Mouse (Mus musculus): ENCODE measurements around the gene Fam168a. TPM values are rescaled to one million over a fixed set of nuclear protein-coding genes. Genes with fewer than 3 reads are reported as not detected.
A peak's percentile ranks its signal among the peaks of the same experiment; 100 is the strongest.
"Not testable (repeated sequence)": the region's sequence is repeated elsewhere in the genome, so short reads cannot be mapped to it uniquely, and the experiment has no call there.

Gene Fam168a
- polyA plus RNA-seq, 1 experiment from 2014 or later = 54.1 TPM

- 93% methylated on average over 5 of the region's 5 CpGs for WGBS
- ATAC-seq (ENCODE audit: insufficient number of reproducible peaks, insufficient read depth, low FRiP score, low TSS enrichment, low read depth) = no peak
- no peaks in the 10 kb centered on the region for H3K27me3 ChIP-seq
- no peak overlapping the region for H3K9ac ChIP-seq (replicated peaks)
- no peak overlapping the region for H3K27ac ChIP-seq
- no peaks in the 10 kb centered on the region for H3K9me3 ChIP-seq
- H3K36me3 ChIP-seq = 0 out of 2 replicates have a peak, but pooled peaks cover 4% of the 10 kb centered on the region
- peaks cover 28% of the 10 kb centered on the region for H3K4me1 ChIP-seq (replicated peaks)
- H3K4me2 ChIP-seq = no peak overlapping the region
- no peak overlapping the region for H3K4me3 ChIP-seq (replicated peaks)
Observed at GRCm38 (mm10) chr7:100718741-100719140, 12.3 kb downstream of the Fam168a start.

GRCm38 (mm10) chr7:100722268-100722667 is 15.8 kb downstream of the Fam168a start:
- Histone ChIP-seq H3K9ac (replicated peaks) (no peak overlapping the region), H3K9me3 (no peaks in the 10 kb centered on the region), H3K4me2 (no peak overlapping the region; the same call in 1 of the 2 replicates), H3K4me3 (replicated peaks) (no peak overlapping the region), H3K36me3 (no peaks in the 10 kb centered on the region), H3K27ac (peak overlapping the region; percentile 35; the same call in 1 of the 2 replicates), H3K27me3 (no peaks in the 10 kb centered on the region), H3K4me1 (replicated peaks) (peaks cover 31% of the 10 kb centered on the region)
- WGBS = 67% methylated on average over 6 of the region's 6 CpGs
- no peak for ATAC-seq (ENCODE audit: insufficient number of reproducible peaks, insufficient read depth, low FRiP score, low TSS enrichment, low read depth)

DNA sequence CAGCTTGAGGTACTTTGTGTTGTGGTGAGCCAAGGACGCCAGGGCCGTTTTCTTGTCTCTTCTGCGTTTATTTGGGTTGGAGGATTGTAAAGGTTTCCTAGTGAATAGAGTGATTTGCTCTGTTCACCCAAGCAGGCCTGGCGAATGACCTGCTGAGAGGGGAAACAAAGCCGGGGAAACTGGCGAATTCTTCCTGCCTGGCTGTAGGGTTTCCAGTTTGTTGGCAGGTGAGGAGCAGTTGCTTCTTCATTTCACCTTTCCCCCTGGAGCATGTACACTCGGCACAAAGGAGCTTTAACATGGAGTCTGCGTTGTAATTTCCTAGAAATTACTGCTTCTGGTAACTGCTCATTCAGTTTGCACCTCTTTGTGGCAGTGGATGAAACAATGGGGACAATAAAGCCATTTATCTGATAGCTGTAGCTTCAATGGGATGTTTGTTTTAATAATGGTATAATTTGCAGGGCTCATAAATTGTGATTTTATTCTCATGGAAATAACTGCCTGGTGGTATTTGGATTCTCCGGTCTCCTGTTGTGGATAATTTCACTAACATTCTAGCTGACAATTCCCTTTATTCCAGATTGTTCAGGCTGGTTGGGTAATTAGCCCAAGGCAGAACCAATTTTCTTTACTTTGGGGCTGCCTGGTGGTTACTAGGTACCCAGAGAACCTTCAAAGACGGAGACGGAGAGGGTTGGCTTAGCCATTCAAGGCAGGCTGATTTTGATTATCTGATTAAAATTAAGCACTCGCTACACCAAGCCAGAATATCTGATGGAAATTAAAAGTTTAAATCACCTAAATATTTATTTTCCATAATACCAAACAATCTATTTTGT is 17.2 kb downstream of the Fam168a start:
- Histone ChIP-seq H3K36me3 (no peaks in the 10 kb centered on the region), H3K4me3 (replicated peaks) (no peak overlapping the region), H3K9me3 (no peaks in the 10 kb centered on the region), H3K27ac (no peak overlapping the region), H3K9ac (replicated peaks) (no peak overlapping the region), H3K4me1 (replicated peaks) (peaks cover 31% of the 10 kb centered on the region), H3K4me2 (no peak overlapping the region), H3K27me3 (no peaks in the 10 kb centered on the region)
- no peak for ATAC-seq (ENCODE audit: insufficient number of reproducible peaks, insufficient read depth, low FRiP score, low TSS enrichment, low read depth)
- 26% methylated on average over 12 of the region's 12 CpGs for WGBS

DNA sequence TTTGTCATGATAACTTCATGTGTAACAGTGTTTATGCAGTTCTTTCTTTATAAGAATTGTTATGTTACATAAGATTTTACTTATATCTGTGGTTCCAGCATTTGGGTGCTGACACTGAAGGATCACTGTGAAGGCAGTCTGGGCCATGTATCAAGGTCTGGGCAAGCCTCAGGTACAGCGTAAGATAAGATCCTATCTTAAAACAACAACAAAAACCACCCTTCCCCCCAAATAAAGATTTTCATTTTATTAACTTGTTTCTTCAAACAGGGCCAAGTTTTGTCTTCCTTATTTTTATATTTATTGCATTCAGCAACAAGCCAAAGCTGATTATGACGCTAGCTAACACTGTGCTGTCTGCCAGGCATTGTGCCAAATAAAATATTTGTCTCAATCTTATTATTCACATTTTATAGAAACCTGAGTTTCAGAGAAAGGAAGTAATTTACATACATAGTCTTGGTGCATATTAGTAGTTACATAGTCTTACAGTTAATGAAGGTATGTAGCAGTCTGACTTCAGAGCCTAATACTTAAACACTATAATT is 21.2 kb downstream of the Fam168a start:
- H3K4me3 ChIP-seq (replicated peaks) = no peak overlapping the region
- no peaks in the 10 kb centered on the region for H3K27me3 ChIP-seq
- H3K4me1 ChIP-seq (replicated peaks) = peaks cover 23% of the 10 kb centered on the region
- no peak for ATAC-seq (ENCODE audit: insufficient number of reproducible peaks, insufficient read depth, low FRiP score, low TSS enrichment, low read depth)
- no peak overlapping the region for H3K27ac ChIP-seq
- no peak overlapping the region for H3K4me2 ChIP-seq
- no peaks in the 10 kb centered on the region for H3K36me3 ChIP-seq
- WGBS = 86% methylated on average over 2 of the region's 2 CpGs
- H3K9ac ChIP-seq (replicated peaks) = no peak overlapping the region
- H3K9me3 ChIP-seq = no peaks in the 10 kb centered on the region

DNA sequence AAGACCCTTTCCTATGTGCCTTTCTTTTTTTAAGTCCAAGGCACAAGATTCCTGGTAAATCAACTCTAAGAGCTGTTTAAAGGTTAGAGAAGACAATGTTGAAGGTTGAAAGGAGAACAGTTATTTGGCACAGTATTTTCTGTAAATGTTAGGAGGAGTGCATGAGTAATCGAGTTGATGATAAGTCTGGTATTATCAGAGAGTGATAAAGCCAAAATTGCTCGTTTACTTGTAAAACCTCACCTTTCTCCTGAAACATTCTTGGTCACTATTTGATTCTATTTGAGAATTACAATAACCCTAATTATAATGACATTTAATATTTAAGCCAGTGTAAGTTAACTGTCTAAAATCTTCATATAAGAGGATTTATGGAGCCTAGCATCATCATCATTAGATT is 23.3 kb downstream of the Fam168a start:
- H3K4me1 ChIP-seq (replicated peaks) = peaks cover 28% of the 10 kb centered on the region
- no peak for ATAC-seq (ENCODE audit: insufficient number of reproducible peaks, insufficient read depth, low FRiP score, low TSS enrichment, low read depth)
- H3K27me3 ChIP-seq = no peaks in the 10 kb centered on the region
- H3K36me3 ChIP-seq = no peaks in the 10 kb centered on the region
- 81% methylated on average over 2 of the region's 2 CpGs for WGBS
- no peak overlapping the region for H3K27ac ChIP-seq
- H3K9ac ChIP-seq (replicated peaks) = no peak overlapping the region
- H3K4me3 ChIP-seq (replicated peaks) = no peak overlapping the region
- no peak overlapping the region for H3K4me2 ChIP-seq
- H3K9me3 ChIP-seq = no peaks in the 10 kb centered on the region

- Histone ChIP-seq H3K9ac (replicated peaks) (no peak overlapping the region), H3K27ac (no peak overlapping the region), H3K27me3 (no peaks in the 10 kb centered on the region), H3K4me3 (replicated peaks) (no peak overlapping the region), H3K4me2 (no peak overlapping the region), H3K36me3 (no peaks in the 10 kb centered on the region), H3K9me3 (no peaks in the 10 kb centered on the region), H3K4me1 (replicated peaks) (peaks cover 31% of the 10 kb centered on the region)
- no peak for ATAC-seq (ENCODE audit: insufficient number of reproducible peaks, insufficient read depth, low FRiP score, low TSS enrichment, low read depth)
- 41% methylated on average over 6 of the region's 6 CpGs for WGBS
Observed at GRCm38 (mm10) chr7:100732341-100733050, 26.1 kb downstream of the Fam168a start.

- no peak overlapping the region for H3K4me3 ChIP-seq (replicated peaks)
- no peak overlapping the region for H3K27ac ChIP-seq
- ATAC-seq (ENCODE audit: insufficient number of reproducible peaks, insufficient read depth, low FRiP score, low TSS enrichment, low read depth) = no peak
- H3K9ac ChIP-seq (replicated peaks) = no peak overlapping the region
- H3K9me3 ChIP-seq = no peaks in the 10 kb centered on the region
- no peak overlapping the region for H3K4me2 ChIP-seq
- H3K36me3 ChIP-seq = no peaks in the 10 kb centered on the region
- H3K4me1 ChIP-seq (replicated peaks) = peaks cover 31% of the 10 kb centered on the region
- WGBS = 21% methylated on average over 7 of the region's 7 CpGs
- no peaks in the 10 kb centered on the region for H3K27me3 ChIP-seq
Observed at GRCm38 (mm10) chr7:100733051-100733813, 26.8 kb downstream of the Fam168a start.

DNA sequence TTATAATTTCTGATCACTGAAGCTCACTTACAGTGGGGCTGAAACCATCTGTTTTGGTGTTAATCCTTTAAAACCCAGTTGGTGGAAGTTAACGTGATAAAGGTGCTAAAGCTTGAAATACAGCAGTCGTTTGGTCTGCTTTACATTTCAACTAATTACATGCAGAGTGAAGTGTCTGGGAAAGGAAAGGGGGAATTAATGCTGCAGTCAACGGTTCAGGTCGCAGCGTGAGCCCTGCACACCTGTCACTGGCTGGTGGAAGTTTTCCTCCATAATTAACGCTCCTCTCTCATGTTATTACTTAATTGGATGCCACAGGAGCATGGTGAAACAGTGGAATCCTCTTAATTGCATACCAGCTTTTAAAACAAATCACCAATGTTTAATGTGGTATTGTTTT is 27.8 kb downstream of the Fam168a start:
- Histone ChIP-seq H3K4me1 (replicated peaks) (peaks cover 31% of the 10 kb centered on the region), H3K4me3 (replicated peaks) (no peak overlapping the region), H3K27me3 (no peaks in the 10 kb centered on the region), H3K9me3 (no peaks in the 10 kb centered on the region), H3K4me2 (no peak overlapping the region), H3K27ac (no peak overlapping the region), H3K36me3 (no peaks in the 10 kb centered on the region), H3K9ac (replicated peaks) (no peak overlapping the region)
- no peak for ATAC-seq (ENCODE audit: insufficient number of reproducible peaks, insufficient read depth, low FRiP score, low TSS enrichment, low read depth)
- 4% methylated on average over 6 of the region's 6 CpGs for WGBS

DNA sequence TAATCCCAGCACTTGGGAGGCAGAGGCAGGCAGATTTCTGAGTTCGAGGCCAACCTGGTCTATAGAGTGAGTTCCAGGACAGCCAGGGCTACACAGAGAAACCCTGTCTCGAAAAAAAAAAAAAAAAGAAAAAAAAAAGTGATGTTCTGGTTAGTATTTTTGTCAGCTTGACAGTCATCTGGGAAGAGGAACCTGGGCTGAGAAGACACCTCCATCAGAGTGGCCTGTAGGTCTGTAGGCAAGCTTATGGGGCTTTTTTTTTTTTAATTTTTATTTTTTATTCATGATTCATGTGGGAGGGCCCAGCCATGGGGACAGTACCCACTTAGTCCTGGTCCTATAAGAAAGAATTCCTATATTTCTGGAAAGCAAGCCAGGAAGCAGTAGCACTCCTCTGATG is 28.5 kb downstream of the Fam168a start:
- H3K27me3 ChIP-seq; H3K36me3 ChIP-seq; H3K9me3 ChIP-seq; H3K4me3 ChIP-seq (replicated peaks); H3K9ac ChIP-seq (replicated peaks); H3K4me2 ChIP-seq; H3K27ac ChIP-seq; ATAC-seq (ENCODE audit: insufficient number of reproducible peaks, insufficient read depth, low FRiP score, low TSS enrichment, low read depth): not testable (repeated sequence)
- WGBS = 85% methylated on average over 2 of the region's 2 CpGs
- H3K4me1 ChIP-seq (replicated peaks) = peaks cover 31% of the 10 kb centered on the region

- no peak for ATAC-seq (ENCODE audit: insufficient number of reproducible peaks, insufficient read depth, low FRiP score, low TSS enrichment, low read depth)
Observed at GRCm38 (mm10) chr7:100736131-100736530, 29.7 kb downstream of the Fam168a start.

GRCm38 (mm10) chr7:100744372-100744771 is 37.9 kb downstream of the Fam168a start:
- ATAC-seq (ENCODE audit: insufficient number of reproducible peaks, insufficient read depth, low FRiP score, low TSS enrichment, low read depth) = no peak
- peaks cover 5% of the 10 kb centered on the region for H3K4me1 ChIP-seq (replicated peaks)
- H3K27me3 ChIP-seq = no peaks in the 10 kb centered on the region
- H3K9ac ChIP-seq (replicated peaks) = no peak overlapping the region
- H3K27ac ChIP-seq = no peak overlapping the region
- H3K9me3 ChIP-seq = no peaks in the 10 kb centered on the region
- H3K4me3 ChIP-seq (replicated peaks) = no peak overlapping the region
- 62% methylated on average over 2 of the region's 2 CpGs for WGBS
- no peak overlapping the region for H3K4me2 ChIP-seq
- no peaks in the 10 kb centered on the region for H3K36me3 ChIP-seq

More at GRCm38 (mm10) chr7:100736131-100736530, 29.7 kb downstream of the Fam168a start:
- no peak overlapping the region for H3K4me3 ChIP-seq (replicated peaks)
- no peaks in the 10 kb centered on the region for H3K9me3 ChIP-seq
- H3K9ac ChIP-seq (replicated peaks) = no peak overlapping the region
- H3K36me3 ChIP-seq = no peaks in the 10 kb centered on the region
- 88% methylated on average over 3 of the region's 3 CpGs for WGBS
- H3K4me1 ChIP-seq (replicated peaks) = peaks cover 26% of the 10 kb centered on the region
- no peaks in the 10 kb centered on the region for H3K27me3 ChIP-seq
- no peak overlapping the region for H3K27ac ChIP-seq
- H3K4me2 ChIP-seq = no peak overlapping the region

Measured in limb, embryonic 12.5 days (tissue).